ENCODE assay signal across 1 mouse cellular context in the genomic region with DNA sequence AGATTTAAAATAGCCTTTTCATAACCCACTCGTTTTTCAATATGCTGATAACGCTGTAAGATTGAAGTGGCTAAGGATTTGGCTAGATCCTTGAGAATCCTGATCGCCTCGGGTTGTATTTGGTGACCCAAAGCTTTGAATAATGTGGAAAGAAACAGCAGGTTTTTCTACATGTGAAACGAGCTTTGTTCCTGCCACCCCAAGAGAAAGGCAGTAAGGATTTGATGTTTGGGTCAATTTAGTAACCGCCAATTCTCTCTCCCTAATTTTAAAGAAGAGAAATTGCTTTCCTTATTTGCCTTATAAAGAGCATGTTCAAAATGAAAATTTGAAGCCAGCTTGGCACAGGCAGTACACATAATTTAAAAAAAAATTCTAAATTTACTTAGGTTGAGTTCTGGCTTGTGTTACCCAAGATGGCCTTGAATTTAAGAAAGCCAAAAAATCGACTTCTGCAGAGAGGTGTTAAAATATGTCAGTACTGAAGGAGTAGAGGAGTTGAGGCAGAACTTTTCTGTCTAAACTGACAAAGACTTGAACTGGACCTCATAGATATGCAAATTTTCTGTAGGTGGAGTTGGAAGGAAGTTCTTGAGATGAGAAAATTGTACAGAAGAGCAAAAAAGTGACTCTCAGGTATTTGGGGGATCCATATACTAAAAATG.
TF ChIP-seq lines count a peak whose summit lies in the region.

No protein-coding gene starts in this region.

TF ChIP-seq in MEL, 35 proteins besides CTCF, POLR2A, EP300 and RAD21 (continued from another document):
- TF ChIP-seq MAX (IDR thresholded peaks at IDR 0.05; ENCODE audit: low read length) (no peak), TBP (IDR thresholded peaks at IDR 0.05; ENCODE audit: low read depth, low read length) (peak; percentile 70; the same call in 1 of the 2 replicates), UBTF (IDR thresholded peaks at IDR 0.05; ENCODE audit: borderline replicate concordance, insufficient read depth, low read depth, low read length) (no peak), GABPA (IDR thresholded peaks at IDR 0.05; ENCODE audit: low read depth, low read length) (no peak), TAL1 (IDR thresholded peaks at IDR 0.05; ENCODE audit: low read length) (no peak), MYC (IDR thresholded peaks at IDR 0.05; ENCODE audit: low read depth, low read length) (no peak), SMC3 (IDR thresholded peaks at IDR 0.05; ENCODE audit: low read depth, low read length) (no peak), GATA1 (IDR thresholded peaks at IDR 0.05; ENCODE audit: low read depth, low read length) (0 out of 2 replicates have a peak, but pooled peaks have one; percentile 34), USF1 (IDR thresholded peaks at IDR 0.05; ENCODE audit: low read depth, low read length) (no peak), MEF2A (IDR thresholded peaks at IDR 0.05; ENCODE audit: extremely low read depth, insufficient replicate concordance, low read depth, low read length, poor library complexity, severe bottlenecking) (no peak), CHD1 (IDR thresholded peaks at IDR 0.05; ENCODE audit: low read depth, low read length) (peak; percentile 92; the same call in 1 of the 2 replicates), ZMIZ1 (IDR thresholded peaks at IDR 0.05; ENCODE audit: low read depth, low read length) (peak; percentile 81), MXI1 (IDR thresholded peaks at IDR 0.05; ENCODE audit: low read depth, low read length) (no peak), MAZ (IDR thresholded peaks at IDR 0.05; ENCODE audit: low read depth, low read length) (no peak), ZC3H11A (IDR thresholded peaks at IDR 0.05; ENCODE audit: low read depth, low read length) (no peak), NRF1 (IDR thresholded peaks at IDR 0.05; ENCODE audit: insufficient read depth, low read depth, low read length, poor library complexity, severe bottlenecking) (no peak), ETS1 (IDR thresholded peaks at IDR 0.05; ENCODE audit: low read depth, low read length) (no peak), POLR2AphosphoS2 (IDR thresholded peaks at IDR 0.05; ENCODE audit: low read length) (0 out of 2 replicates have a peak, but pooled peaks have one; percentile 39), HCFC1 (IDR thresholded peaks at IDR 0.05; ENCODE audit: low read depth, low read length) (no peak), BHLHE40 (IDR thresholded peaks at IDR 0.05; ENCODE audit: borderline replicate concordance, low read depth, low read length) (no peak), KAT2A (conservative IDR thresholded peaks at IDR 0.05; ENCODE audit: low read depth, low read length) (no peak), ZNF384 (IDR thresholded peaks at IDR 0.05; ENCODE audit: low read depth, low read length) (no peak), MAFK (IDR thresholded peaks at IDR 0.05; ENCODE audit: borderline replicate concordance, low read depth, low read length) (no peak), POLR2AphosphoS5 (IDR thresholded peaks at IDR 0.05; ENCODE audit: borderline replicate concordance, low read depth, low read length) (no peak), CHD2 (IDR thresholded peaks at IDR 0.05; ENCODE audit: low read length) (no peak)
TF ChIP-seq in MEL: peak in this region for 8.
